Mouse (Mus musculus): ENCODE results near the gene 3110082J24Rik. TPM values are rescaled to one million over a fixed set of nuclear protein-coding genes. Genes with fewer than 3 reads are reported as not detected.
A peak's percentile ranks its signal among the peaks of the same experiment; 100 is the strongest.

Gene 3110082J24Rik
- total and polyA plus RNA-seq, 3 experiments: not detected

DNA sequence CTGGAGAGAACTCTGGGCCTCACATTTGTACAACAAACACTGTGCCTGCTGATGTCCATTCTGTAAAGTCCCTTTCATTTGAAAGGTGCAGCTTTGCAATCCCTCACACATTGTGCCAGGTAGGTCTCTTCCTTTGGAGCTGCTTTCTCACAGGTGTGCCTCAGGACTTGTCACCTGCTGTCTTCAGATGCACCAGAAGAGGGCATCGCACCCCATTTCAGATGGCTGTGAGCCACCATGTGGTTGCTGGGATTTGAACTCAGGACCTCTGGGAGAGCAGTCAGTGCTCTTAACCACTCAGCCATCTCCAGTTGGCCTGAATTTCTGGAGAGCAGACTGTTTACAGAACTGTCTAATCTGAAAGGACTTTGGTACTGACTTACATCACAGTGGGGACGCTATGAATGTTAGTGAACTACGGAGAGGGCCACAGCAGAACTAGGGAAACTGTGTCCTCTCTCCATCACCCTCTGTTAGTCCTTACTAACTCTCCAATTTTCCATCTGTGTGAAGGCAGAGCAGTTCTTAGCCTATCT lies 6.7 kb upstream of the 3110082J24Rik start:
- TF ChIP-seq GABPA (IDR thresholded peaks at IDR 0.05; ENCODE audit: low read depth, low read length): no peak
- peak; percentile 5; the same call in 1 of the 2 replicates for TF ChIP-seq SMC3 (IDR thresholded peaks at IDR 0.05; ENCODE audit: low read depth, low read length)
- TF ChIP-seq CTCF (IDR thresholded peaks at IDR 0.05 in 2 of 3, conservative IDR thresholded peaks at IDR 0.05 in 1 of 3; ENCODE audit: control insufficient read depth in 1 of 3, insufficient read depth in 1 of 3, low read depth in 2 of 3, low read length in 3 of 3, poor library complexity in 1 of 3, severe bottlenecking in 1 of 3): peak; percentile 15 to 32 (median 30); a peak in 4 of 6 replicates
- Histone ChIP-seq H3K4me1 (ENCODE audit: control insufficient read depth in 1 of 2, insufficient read depth in 2 of 2, low read length in 2 of 2) (no peaks in the 10 kb centered on the region), H3K27me3 (ENCODE audit: control insufficient read depth in 1 of 2, insufficient read depth in 2 of 2, low read length in 2 of 2) (no peaks in the 10 kb centered on the region; a peak in 1 of 4 replicates), H3K27ac (ENCODE audit: control insufficient read depth, low read depth, low read length) (no peak overlapping the region), H3K4me3 (ENCODE audit: control insufficient read depth in 1 of 2, insufficient read depth in 1 of 2, low read depth in 2 of 2, low read length in 2 of 2) (no peak overlapping the region), H3K79me2 (ENCODE audit: control insufficient read depth, insufficient read depth, low read length, poor library complexity) (no peaks in the 10 kb centered on the region), H3K9ac (ENCODE audit: control insufficient read depth, low read depth, low read length, poor library complexity, severe bottlenecking) (no peak overlapping the region), H3K9me3 (replicated peaks; ENCODE audit: insufficient read depth, low read length) (no peaks in the 10 kb centered on the region), H3K36me3 (ENCODE audit: control insufficient read depth in 1 of 2, insufficient read depth in 2 of 2, low read length in 2 of 2) (no peaks in the 10 kb centered on the region)
- no peak for DNase-seq (ENCODE audit: low read depth, low spot score)

DNA sequence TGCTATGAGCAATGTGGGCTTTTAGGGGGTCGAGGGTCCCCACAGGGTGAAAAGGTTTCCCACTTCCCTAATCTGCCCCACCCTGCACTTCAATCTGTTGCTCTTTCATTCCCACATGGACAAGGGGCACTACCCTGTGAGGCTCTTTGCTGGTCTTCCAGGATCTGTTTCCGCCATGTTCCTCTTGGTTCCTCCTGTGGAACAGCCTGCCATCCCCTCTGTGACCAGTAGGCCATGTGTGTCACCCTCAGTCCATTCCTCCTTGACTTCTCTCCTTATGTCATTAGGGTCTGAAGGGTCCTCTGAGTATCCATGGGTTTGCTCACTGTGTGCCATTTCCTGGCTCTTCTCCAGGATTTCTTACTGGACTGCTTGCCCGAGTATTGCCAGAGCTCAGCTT lies 5.9 kb upstream of the 3110082J24Rik start:
- H3K27me3 ChIP-seq (ENCODE audit: control insufficient read depth in 1 of 2, insufficient read depth in 2 of 2, low read length in 2 of 2): no peaks in the 10 kb centered on the region; a peak in 1 of 4 replicates

GRCm38 (mm10) chr5:30111126-30111525 lies 5.2 kb upstream of the 3110082J24Rik start:
- Histone ChIP-seq H3K27me3 (ENCODE audit: control insufficient read depth in 1 of 2, insufficient read depth in 2 of 2, low read length in 2 of 2) (no peaks in the 10 kb centered on the region; a peak in 1 of 4 replicates), H3K9me3 (replicated peaks; ENCODE audit: insufficient read depth, low read length) (no peaks in the 10 kb centered on the region), H3K36me3 (ENCODE audit: control insufficient read depth in 1 of 2, insufficient read depth in 2 of 2, low read length in 2 of 2) (no peaks in the 10 kb centered on the region), H3K27ac (ENCODE audit: control insufficient read depth, low read depth, low read length) (no peak overlapping the region), H3K79me2 (ENCODE audit: control insufficient read depth, insufficient read depth, low read length, poor library complexity) (no peaks in the 10 kb centered on the region), H3K4me1 (ENCODE audit: control insufficient read depth in 1 of 2, insufficient read depth in 2 of 2, low read length in 2 of 2) (no peaks in the 10 kb centered on the region), H3K4me3 (ENCODE audit: control insufficient read depth in 1 of 2, insufficient read depth in 1 of 2, low read depth in 2 of 2, low read length in 2 of 2) (no peak overlapping the region), H3K9ac (ENCODE audit: control insufficient read depth, low read depth, low read length, poor library complexity, severe bottlenecking) (no peak overlapping the region)
- TF ChIP-seq E2F4 (IDR thresholded peaks at IDR 0.05; ENCODE audit: borderline replicate concordance, low read depth, low read length) (no peak), KAT2A (conservative IDR thresholded peaks at IDR 0.05; ENCODE audit: low read depth, low read length) (no peak), SMC3 (IDR thresholded peaks at IDR 0.05; ENCODE audit: low read depth, low read length) (no peak), ELF1 (IDR thresholded peaks at IDR 0.05; ENCODE audit: low read depth, low read length) (no peak), TAL1 (IDR thresholded peaks at IDR 0.05; ENCODE audit: low read length) (no peak), MAZ (IDR thresholded peaks at IDR 0.05; ENCODE audit: low read depth, low read length) (no peak), GABPA (IDR thresholded peaks at IDR 0.05; ENCODE audit: low read depth, low read length) (no peak), ETS1 (IDR thresholded peaks at IDR 0.05; ENCODE audit: low read depth, low read length) (no peak), RAD21 (IDR thresholded peaks at IDR 0.05; ENCODE audit: low read depth, low read length) (no peak), CHD2 (IDR thresholded peaks at IDR 0.05; ENCODE audit: low read length) (no peak), ZMIZ1 (IDR thresholded peaks at IDR 0.05; ENCODE audit: low read depth, low read length) (no peak), BHLHE40 (IDR thresholded peaks at IDR 0.05; ENCODE audit: borderline replicate concordance, low read depth, low read length) (no peak), NRF1 (IDR thresholded peaks at IDR 0.05; ENCODE audit: insufficient read depth, low read depth, low read length, poor library complexity, severe bottlenecking) (no peak), ZNF384 (IDR thresholded peaks at IDR 0.05; ENCODE audit: low read depth, low read length) (no peak), CHD1 (IDR thresholded peaks at IDR 0.05; ENCODE audit: low read depth, low read length) (no peak), TBP (IDR thresholded peaks at IDR 0.05; ENCODE audit: low read depth, low read length) (no peak), MXI1 (IDR thresholded peaks at IDR 0.05; ENCODE audit: low read depth, low read length) (no peak), NELFE (IDR thresholded peaks at IDR 0.05; ENCODE audit: low read depth, low read length) (no peak), SIN3A (IDR thresholded peaks at IDR 0.05; ENCODE audit: low read length) (no peak), USF2 (IDR thresholded peaks at IDR 0.05; ENCODE audit: borderline replicate concordance in 1 of 2, insufficient read depth in 1 of 2, low read depth in 1 of 2, low read length in 2 of 2) (no peak)
- no peak for DNase-seq (ENCODE audit: low read depth, low spot score)

More for the DNA sequence above, 5.9 kb upstream of the 3110082J24Rik start:
- DNase-seq (ENCODE audit: low read depth, low spot score): peak; percentile 21
- H3K36me3 ChIP-seq (ENCODE audit: control insufficient read depth in 1 of 2, insufficient read depth in 2 of 2, low read length in 2 of 2): no peaks in the 10 kb centered on the region
- H3K4me1 ChIP-seq (ENCODE audit: control insufficient read depth in 1 of 2, insufficient read depth in 2 of 2, low read length in 2 of 2): no peaks in the 10 kb centered on the region
- H3K4me3 ChIP-seq (ENCODE audit: control insufficient read depth in 1 of 2, insufficient read depth in 1 of 2, low read depth in 2 of 2, low read length in 2 of 2): no peak overlapping the region
- H3K79me2 ChIP-seq (ENCODE audit: control insufficient read depth, insufficient read depth, low read length, poor library complexity): no peaks in the 10 kb centered on the region
- TF ChIP-seq MYB (IDR thresholded peaks at IDR 0.05; ENCODE audit: low read depth, low read length) (no peak), HCFC1 (IDR thresholded peaks at IDR 0.05; ENCODE audit: low read depth, low read length) (no peak), CTCF (IDR thresholded peaks at IDR 0.05 in 2 of 3, conservative IDR thresholded peaks at IDR 0.05 in 1 of 3; ENCODE audit: control insufficient read depth in 1 of 3, insufficient read depth in 1 of 3, low read depth in 2 of 3, low read length in 3 of 3, poor library complexity in 1 of 3, severe bottlenecking in 1 of 3) (peak in 1 of 3 experiments; percentile 29; a peak in 2 of 6 replicates), KAT2A (conservative IDR thresholded peaks at IDR 0.05; ENCODE audit: low read depth, low read length) (no peak), ZKSCAN1 (IDR thresholded peaks at IDR 0.05; ENCODE audit: low read depth, low read length) (no peak), MAZ (IDR thresholded peaks at IDR 0.05; ENCODE audit: low read depth, low read length) (no peak), RCOR1 (IDR thresholded peaks at IDR 0.05; ENCODE audit: low read depth, low read length) (no peak)
- no peak overlapping the region for H3K27ac ChIP-seq (ENCODE audit: control insufficient read depth, low read depth, low read length)
- no peaks in the 10 kb centered on the region for H3K9me3 ChIP-seq (replicated peaks; ENCODE audit: insufficient read depth, low read length)
- no peak overlapping the region for H3K9ac ChIP-seq (ENCODE audit: control insufficient read depth, low read depth, low read length, poor library complexity, severe bottlenecking)
